Mouse (Mus musculus): ENCODE results near the gene Gga3.
A peak's percentile ranks its signal among the peaks of the same experiment; 100 is the strongest.

The Gga3 gene

GRCm38 (mm10) chr11:115630532-115631504, 27.0 kb upstream of the Gga3 start:
- DNase-seq (ENCODE audit: low read depth, low spot score): no peak

- no peak for DNase-seq (ENCODE audit: low read depth, low spot score)
Observed at GRCm38 (mm10) chr11:115629734-115630531, 26.1 kb upstream of the Gga3 start.

GRCm38 (mm10) chr11:115628465-115629101, 24.7 kb upstream of the Gga3 start:
- no peak for DNase-seq (ENCODE audit: low read depth, low spot score)

GRCm38 (mm10) chr11:115627705-115628464, 24.0 kb upstream of the Gga3 start, which contains the start of gene Slc25a19:
Gene Slc25a19, minus strand, starts transcription at chr11:115628295.
- DNase-seq (ENCODE audit: low read depth, low spot score): peak; percentile 97

- DNase-seq (ENCODE audit: low read depth, low spot score): no peak
Observed at GRCm38 (mm10) chr11:115626824-115627616, 23.2 kb upstream of the Gga3 start.

GRCm38 (mm10) chr11:115625877-115626276, 22.0 kb upstream of the Gga3 start:
- DNase-seq (ENCODE audit: low read depth, low spot score): no peak

- no peak for DNase-seq (ENCODE audit: low read depth, low spot score)
Observed at GRCm38 (mm10) chr11:115623487-115624070, 19.7 kb upstream of the Gga3 start.

GRCm38 (mm10) chr11:115619949-115620348, 16.1 kb upstream of the Gga3 start:
- DNase-seq (ENCODE audit: low read depth, low spot score): no peak

- no peak for DNase-seq (ENCODE audit: low read depth, low spot score)
Observed at GRCm38 (mm10) chr11:115618732-115619516, 15.1 kb upstream of the Gga3 start.

- DNase-seq (ENCODE audit: low read depth, low spot score): no peak
Observed at GRCm38 (mm10) chr11:115618001-115618400, 14.2 kb upstream of the Gga3 start.

GRCm38 (mm10) chr11:115616893-115617292, 13.0 kb upstream of the Gga3 start:
- no peak for DNase-seq (ENCODE audit: low read depth, low spot score)

- DNase-seq (ENCODE audit: low read depth, low spot score): no peak
Observed at GRCm38 (mm10) chr11:115616371-115616770, 12.5 kb upstream of the Gga3 start.

- no peak for DNase-seq (ENCODE audit: low read depth, low spot score)
Observed at GRCm38 (mm10) chr11:115615875-115616274, 12.0 kb upstream of the Gga3 start.

- DNase-seq (ENCODE audit: low read depth, low spot score): no peak
Observed at GRCm38 (mm10) chr11:115615108-115615825, 11.4 kb upstream of the Gga3 start.

- DNase-seq (ENCODE audit: low read depth, low spot score): no peak
Observed at GRCm38 (mm10) chr11:115614346-115615107, 10.7 kb upstream of the Gga3 start.

- no peak for DNase-seq (ENCODE audit: low read depth, low spot score)
Observed at GRCm38 (mm10) chr11:115613138-115613945, 9.5 kb upstream of the Gga3 start.

All from retina, postnatal 7 days (tissue).